Comparison of ENCODE assay signal across 14 mouse cellular contexts in genomic region chr6:91710345-91710930, GRCm38 (mm10). TPM values are rescaled to one million over a fixed set of nuclear protein-coding genes. Genes with fewer than 3 reads are reported as not detected.
DNase-seq lines count a peak whose midpoint lies in the region; ATAC-seq and TF ChIP-seq lines count a peak whose summit lies in the region.
"Had no signal": no experiment of that assay in that cellular context is flagged by ENCODE, and none has a peak within 500 bp of the region (broad histone marks: within the 10 kb centered on the region; RNA-seq: fewer than 3 reads in every experiment).

No protein-coding gene starts in this region.

- ATAC-seq in midbrain, embryonic 16.5 days, result no peak
- no peak for ATAC-seq in stomach, embryonic 15.5 days (ENCODE audit: insufficient read depth, low FRiP score, low read depth)

- no peak overlapping the region for H3K9ac ChIP-seq in midbrain, embryonic 16.5 days (ENCODE audit: low read depth, low read length)
- H3K9ac ChIP-seq in stomach, embryonic 15.5 days, result no peak overlapping the region

- H3K4me3 ChIP-seq in gastrocnemius, adult 2 months, result no peak overlapping the region
- H3K4me3 ChIP-seq in midbrain, embryonic 10.5 days, result no peak overlapping the region
- H3K4me3 ChIP-seq in midbrain, embryonic 16.5 days (ENCODE audit: low read depth, low read length), result no peak overlapping the region
- no peak overlapping the region for H3K4me3 ChIP-seq in embryonic facial prominence, embryonic 10.5 days
- H3K4me3 ChIP-seq in stomach, embryonic 15.5 days (replicated peaks), result no peak overlapping the region
- H3K4me3 ChIP-seq: erythroblast, embryonic 14.5 days; heart, adult 2 months had no signal

- no peak overlapping the region for H3K4me2 ChIP-seq in midbrain, embryonic 16.5 days (ENCODE audit: low read length)
- H3K4me2 ChIP-seq in stomach, embryonic 15.5 days, result no peak overlapping the region

- intact Hi-C loops in gastrocnemius, adult 2 months (cut with DNase I), result no loop called here

- no peaks in the 10 kb centered on the region for H3K27me3 ChIP-seq in midbrain, embryonic 10.5 days (ENCODE audit: low read depth, poor library complexity, severe bottlenecking)
- no peaks in the 10 kb centered on the region for H3K27me3 ChIP-seq in midbrain, embryonic 16.5 days (ENCODE audit: control insufficient read depth, insufficient read depth, low read depth, low read length)
- no peaks in the 10 kb centered on the region for H3K27me3 ChIP-seq in embryonic facial prominence, embryonic 10.5 days (replicated peaks; ENCODE audit: low read depth, poor library complexity, severe bottlenecking)
- H3K27me3 ChIP-seq in stomach, embryonic 15.5 days (replicated peaks), result no peaks in the 10 kb centered on the region

- 49% methylated on average over 6 of the region's 6 CpGs for WGBS in midbrain, embryonic 10.5 days
- WGBS in midbrain, embryonic 16.5 days, result 41% methylated on average over 6 of the region's 6 CpGs
- 54% methylated on average over 6 of the region's 6 CpGs for WGBS in embryonic facial prominence, embryonic 10.5 days
- WGBS in stomach, embryonic 15.5 days, result 58% methylated on average over 6 of the region's 6 CpGs

- H3K9me3 ChIP-seq in midbrain, embryonic 10.5 days (replicated peaks), result peaks cover 5% of the 10 kb centered on the region; the same call in 1 of the 2 replicates
- H3K9me3 ChIP-seq in midbrain, embryonic 16.5 days (replicated peaks; ENCODE audit: control insufficient read depth, low read length, poor library complexity, severe bottlenecking), result no peaks in the 10 kb centered on the region
- H3K9me3 ChIP-seq in embryonic facial prominence, embryonic 10.5 days, result no peaks in the 10 kb centered on the region
- H3K9me3 ChIP-seq in stomach, embryonic 15.5 days, result no peaks in the 10 kb centered on the region

- peak overlapping the region; percentile 91 for H3K27ac ChIP-seq in gastrocnemius, adult 2 months
- H3K27ac ChIP-seq in midbrain, embryonic 10.5 days (replicated peaks), result peak overlapping the region; percentile 68
- no peak overlapping the region for H3K27ac ChIP-seq in midbrain, embryonic 16.5 days (ENCODE audit: low read length)
- H3K27ac ChIP-seq in embryonic facial prominence, embryonic 10.5 days (replicated peaks), result peak overlapping the region; percentile 88
- H3K27ac ChIP-seq in stomach, embryonic 15.5 days, result 0 out of 2 replicates have a peak overlapping the region, but pooled peaks have one; percentile 40
- H3K27ac ChIP-seq: heart, adult 2 months had no signal

- TF ChIP-seq CTCF in gastrocnemius, adult 2 months (IDR thresholded peaks at IDR 0.05), result no peak

- no peak for DNase-seq in gastrocnemius, adult 2 months
- no peak for DNase-seq in gastrocnemius, adult 18-20 months (ENCODE audit: low spot score)
- no peak for DNase-seq in midbrain, embryonic 10.5 days (ENCODE audit: low spot score)
- no peak for DNase-seq in embryonic facial prominence, embryonic 10.5 days (ENCODE audit: low spot score)
- no peak for DNase-seq in testis, postnatal 14 days (ENCODE audit: low spot score)
- DNase-seq in lung, postnatal 25 days (ENCODE audit: low spot score), result no peak
- DNase-seq: cerebellum, adult 8-10 months; heart, adult 2 months; heart, postnatal 36 days; kidney, adult 8-10 months; lung, adult 2 months had no signal

- H3K36me3 ChIP-seq in midbrain, embryonic 10.5 days, result peaks cover 56% of the 10 kb centered on the region
- H3K36me3 ChIP-seq in midbrain, embryonic 16.5 days (ENCODE audit: control insufficient read depth, insufficient read depth, low read length), result peaks cover 19% of the 10 kb centered on the region
- peaks cover 55% of the 10 kb centered on the region for H3K36me3 ChIP-seq in embryonic facial prominence, embryonic 10.5 days (replicated peaks)
- no peaks in the 10 kb centered on the region for H3K36me3 ChIP-seq in stomach, embryonic 15.5 days

- peaks cover 50% of the 10 kb centered on the region for H3K4me1 ChIP-seq in midbrain, embryonic 10.5 days
- peaks cover 32% of the 10 kb centered on the region for H3K4me1 ChIP-seq in midbrain, embryonic 16.5 days (ENCODE audit: control insufficient read depth, insufficient read depth, low read length)
- H3K4me1 ChIP-seq in embryonic facial prominence, embryonic 10.5 days, result peaks cover 86% of the 10 kb centered on the region
- peaks cover 46% of the 10 kb centered on the region for H3K4me1 ChIP-seq in stomach, embryonic 15.5 days

RNA-seq across cellular contexts. Expression of gene Slc6a6, which starts 26.6 kb away (rescaled TPM):
- total RNA-seq in gastrocnemius, adult 2 months (2021), result 10 to 100 TPM; 67.0 to 91.9 TPM
- 10 to 100 TPM; 51.2 to 80.6 TPM for total RNA-seq in gastrocnemius, adult 18-20 months (2021)
- 49.5 and 63.7 TPM in 2 replicates for polyA plus RNA-seq in midbrain, embryonic 10.5 days (2016; fragmentation: Nextera tagmentation; extraction: Ambion mirVana)
- polyA plus RNA-seq in midbrain, embryonic 16.5 days (2015; fragmentation: Nextera tagmentation; extraction: Ambion mirVana), result 117 and 125 TPM in 2 replicates
- 55.5 and 59.2 TPM in 2 replicates for polyA plus RNA-seq in embryonic facial prominence, embryonic 10.5 days (2016; fragmentation: Nextera tagmentation; extraction: Ambion mirVana)
- polyA plus RNA-seq in stomach, embryonic 15.5 days (2015; fragmentation: Nextera tagmentation; extraction: Ambion mirVana), result 54.6 and 63.0 TPM in 2 replicates
